Mouse (Mus musculus) MEL (cell line): ENCODE results near the gene Prim2. TPM values are rescaled to one million over a fixed set of nuclear protein-coding genes. Genes with fewer than 3 reads are reported as not detected.
A peak's percentile ranks its signal among the peaks of the same experiment; 100 is the strongest.

Source experiments
- DNase-seq: peaks from one replicate; pipeline ENCODE4 v3.0.0; 2011; ENCODE audit warnings: low read depth, low spot score
- H3K27ac ChIP-seq: 2 replicates; pipeline ENCODE4 v1.5.1; 2012; ENCODE audit warnings: low read depth, mild to moderate bottlenecking, control low read depth, low read length, moderate library complexity; ENCODE audit not compliant: control insufficient read depth
- H3K27me3 ChIP-seq, 2 experiments: fragments of 150-350 bp in 1 of 2; sonication (generic) in 1 of 2; 2 replicates each; pipeline ENCODE4 v1.6.1; 2012; ENCODE audit warnings: low read length in 2 of 2, mild to moderate bottlenecking in 2 of 2, improper control_type of control experiment in 1 of 2, moderate library complexity in 1 of 2; ENCODE audit not compliant: insufficient read depth in 2 of 2, control insufficient read depth in 1 of 2
- H3K36me3 ChIP-seq, 2 experiments: 2 replicates each; pipeline ENCODE4 v1.6.1; 2012 to 2014; ENCODE audit warnings: low read length in 2 of 2, improper control_type of control experiment in 1 of 2, inconsistent platforms in 1 of 2, mild to moderate bottlenecking in 1 of 2; ENCODE audit not compliant: insufficient read depth in 2 of 2, control insufficient read depth in 1 of 2
- H3K4me1 ChIP-seq, 2 experiments: fragments of 150-350 bp in 1 of 2; sonication (generic) in 1 of 2; 2 replicates each; pipeline ENCODE4 v1.6.1; 2012; ENCODE audit warnings: low read length in 2 of 2, improper control_type of control experiment in 1 of 2, mild to moderate bottlenecking in 1 of 2; ENCODE audit not compliant: insufficient read depth in 2 of 2, control insufficient read depth in 1 of 2
- H3K4me3 ChIP-seq, 2 experiments: fragments of 150-350 bp in 1 of 2; sonication (generic) in 1 of 2; 2 replicates each; pipeline ENCODE4 v1.5.1; 2012; ENCODE audit warnings: low read depth in 2 of 2, low read length in 2 of 2, mild to moderate bottlenecking in 2 of 2, moderate library complexity in 2 of 2, control low read depth in 1 of 2, improper control_type of control experiment in 1 of 2; ENCODE audit not compliant: control insufficient read depth in 1 of 2, insufficient read depth in 1 of 2
- H3K79me2 ChIP-seq: 2 replicates; pipeline ENCODE4 v1.6.1; 2012; ENCODE audit warnings: mild to moderate bottlenecking, low read length, moderate library complexity; ENCODE audit not compliant: control insufficient read depth, poor library complexity, insufficient read depth
- H3K9ac ChIP-seq: 2 replicates; pipeline ENCODE4 v1.6.1; 2012; ENCODE audit warnings: low read depth, mild to moderate bottlenecking, control low read depth, low read length, moderate library complexity; ENCODE audit not compliant: control insufficient read depth, poor library complexity, severe bottlenecking
- H3K9me3 ChIP-seq: fragments of 150-350 bp; sonication (generic); replicated peaks from 2 replicates; pipeline ENCODE4 v1.6.1; 2012; ENCODE audit warnings: mild to moderate bottlenecking, low read length, improper control_type of control experiment, moderate library complexity; ENCODE audit not compliant: insufficient read depth
- E2F4 ChIP-seq: IDR thresholded peaks from 2 replicates; pipeline ENCODE4 v1.6.1; 2011; ENCODE audit warnings: low read depth, low read length, improper control_type of control experiment, borderline replicate concordance
- EP300 ChIP-seq, 2 experiments: IDR thresholded peaks; 2 replicates each; pipeline ENCODE4 v1.6.1; 2011; ENCODE audit warnings: improper control_type of control experiment in 2 of 2, low read length in 2 of 2, low read depth in 1 of 2, mild to moderate bottlenecking in 1 of 2
- ETS1 ChIP-seq: IDR thresholded peaks from 2 replicates; pipeline ENCODE4 v1.6.1; 2012; ENCODE audit warnings: low read depth, mild to moderate bottlenecking, inconsistent platforms, low read length, improper control_type of control experiment, moderate library complexity
- GABPA ChIP-seq: IDR thresholded peaks from 2 replicates; pipeline ENCODE4 v1.6.1; 2012; ENCODE audit warnings: low read depth, mild to moderate bottlenecking, inconsistent platforms, low read length, improper control_type of control experiment, moderate library complexity
- GATA1 ChIP-seq: IDR thresholded peaks from 2 replicates; pipeline ENCODE4 v1.6.1; 2011; ENCODE audit warnings: low read depth, low read length, improper control_type of control experiment
- HCFC1 ChIP-seq: IDR thresholded peaks from 2 replicates; pipeline ENCODE4 v1.6.1; 2012; ENCODE audit warnings: low read depth, mild to moderate bottlenecking, inconsistent platforms, low read length, improper control_type of control experiment, moderate library complexity
- JUND ChIP-seq: IDR thresholded peaks from 2 replicates; pipeline ENCODE4 v1.6.1; 2011; ENCODE audit warnings: low read depth, mild to moderate bottlenecking, improper control_type of control experiment, low read length
- KAT2A ChIP-seq: conservative IDR thresholded peaks from 2 replicates; pipeline ENCODE4 v1.6.1; 2012; ENCODE audit warnings: low read depth, low read length, improper control_type of control experiment, inconsistent platforms
- MAX ChIP-seq: IDR thresholded peaks from 2 replicates; pipeline ENCODE4 v1.6.1; 2011; ENCODE audit warnings: low read length, improper control_type of control experiment
- MAZ ChIP-seq: IDR thresholded peaks from 2 replicates; pipeline ENCODE4 v1.6.1; 2012; ENCODE audit warnings: low read depth, mild to moderate bottlenecking, inconsistent platforms, low read length, improper control_type of control experiment
- MEF2A ChIP-seq: IDR thresholded peaks from 2 replicates; pipeline ENCODE4 v1.6.1; 2014; ENCODE audit warnings: low read depth, mild to moderate bottlenecking, inconsistent platforms, low read length, improper control_type of control experiment; ENCODE audit not compliant: poor library complexity, insufficient replicate concordance, severe bottlenecking; ENCODE audit errors: extremely low read depth
- MYC ChIP-seq: IDR thresholded peaks from 2 replicates; pipeline ENCODE4 v1.6.1; 2011; ENCODE audit warnings: low read depth, mild to moderate bottlenecking, low read length, improper control_type of control experiment, moderate library complexity
- POLR2A ChIP-seq, 2 experiments: IDR thresholded peaks; 2 replicates each; pipeline ENCODE4 v1.6.1; 2011 to 2012; ENCODE audit warnings: low read length in 2 of 2, mild to moderate bottlenecking in 2 of 2, control low read depth in 1 of 2, improper control_type of control experiment in 1 of 2, low read depth in 1 of 2, moderate library complexity in 1 of 2; ENCODE audit not compliant: control insufficient read depth in 1 of 2, insufficient read depth in 1 of 2, poor library complexity in 1 of 2
- POLR2AphosphoS2 ChIP-seq: IDR thresholded peaks from 2 replicates; pipeline ENCODE4 v1.6.1; 2011; ENCODE audit warnings: low read length, improper control_type of control experiment
- RCOR1 ChIP-seq: IDR thresholded peaks from 2 replicates; pipeline ENCODE4 v1.6.1; 2012; ENCODE audit warnings: low read depth, mild to moderate bottlenecking, inconsistent platforms, low read length, improper control_type of control experiment
- SMC3 ChIP-seq: IDR thresholded peaks from 2 replicates; pipeline ENCODE4 v1.6.1; 2011; ENCODE audit warnings: low read depth, low read length, improper control_type of control experiment
- TBP ChIP-seq: IDR thresholded peaks from 2 replicates; pipeline ENCODE4 v1.8.0; 2011; ENCODE audit warnings: low read depth, low read length, improper control_type of control experiment
- UBTF ChIP-seq: IDR thresholded peaks from 2 replicates; pipeline ENCODE4 v1.6.1; 2012; ENCODE audit warnings: low read depth, mild to moderate bottlenecking, inconsistent platforms, low read length, improper control_type of control experiment, moderate library complexity, borderline replicate concordance; ENCODE audit not compliant: insufficient read depth
- USF1 ChIP-seq: IDR thresholded peaks from 2 replicates; pipeline ENCODE4 v1.6.1; 2014; ENCODE audit warnings: low read depth, mild to moderate bottlenecking, inconsistent platforms, low read length, improper control_type of control experiment, moderate library complexity
- USF2 ChIP-seq, 2 experiments: IDR thresholded peaks; 2 replicates each; pipeline ENCODE4 v1.6.1; 2011 to 2012; ENCODE audit warnings: improper control_type of control experiment in 2 of 2, low read length in 2 of 2, borderline replicate concordance in 1 of 2, inconsistent platforms in 1 of 2, low read depth in 1 of 2, mild to moderate bottlenecking in 1 of 2; ENCODE audit not compliant: insufficient read depth in 1 of 2
- ZMIZ1 ChIP-seq: IDR thresholded peaks from 2 replicates; pipeline ENCODE4 v1.6.1; 2012; ENCODE audit warnings: low read depth, mild to moderate bottlenecking, inconsistent platforms, low read length, improper control_type of control experiment, moderate library complexity
- ZNF384 ChIP-seq: IDR thresholded peaks from 2 replicates; pipeline ENCODE4 v1.6.1; 2012; ENCODE audit warnings: low read depth, mild to moderate bottlenecking, inconsistent platforms, low read length, improper control_type of control experiment
- polyA plus RNA-seq, 2 experiments: library from polyadenylated mRNA; stranded (reverse) in 1 of 2; unstranded in 1 of 2; fragments of >175 nt in 1 of 2; fragments of >200 nt in 1 of 2; gene quantifications; 2 replicates each; pipeline versions ENCODE4 v1.2.1 to v1.2.4; 2012; ENCODE audit warnings: low replicate concordance in 2 of 2, low read depth in 1 of 2; ENCODE audit not compliant: insufficient read length in 2 of 2, insufficient read depth in 1 of 2, missing spikeins in 1 of 2
- total RNA-seq: library from RNA; depleted of rRNA; stranded (reverse); fragments of 300-350 nt; gene quantifications from 2 replicates; pipeline ENCODE4 v1.2.3, GENCODE M21; 2012

Gene Prim2
- total and polyA plus RNA-seq, 3 experiments: 36.1 to 48.9 TPM; not detected in 1

DNA sequence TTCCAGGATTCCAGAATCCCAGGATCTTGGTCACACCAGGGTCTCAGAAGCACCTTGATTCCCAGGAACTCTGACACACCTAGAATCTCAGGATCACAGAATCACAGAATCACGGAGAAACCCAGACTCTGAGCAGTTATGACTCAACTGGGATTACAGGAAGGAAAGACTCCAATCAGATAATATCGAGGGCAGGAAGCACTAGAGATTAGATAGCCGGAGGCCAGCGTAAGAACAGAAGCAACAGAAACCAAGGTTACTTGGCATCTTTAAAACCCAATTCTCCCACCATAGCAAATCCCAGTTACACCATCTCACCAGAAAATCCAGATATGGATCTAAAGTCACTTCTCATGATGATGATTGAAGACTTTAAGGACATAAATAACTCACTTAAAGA lies 113.0 kb downstream of the Prim2 start:
- H3K9me3 ChIP-seq: no peaks in the 10 kb centered on the region

GRCm38 (mm10) chr1:33555626-33556025 lies 114.0 kb downstream of the Prim2 start:
- TF ChIP-seq MEF2A (no peak), KAT2A (no peak)
- H3K27me3 ChIP-seq: no peaks in the 10 kb centered on the region
- no peaks in the 10 kb centered on the region for H3K9me3 ChIP-seq
- no peak overlapping the region for H3K27ac ChIP-seq
- no peak for DNase-seq
- no peaks in the 10 kb centered on the region; the same call in 1 of the 2 replicates for H3K79me2 ChIP-seq
- H3K4me3 ChIP-seq: no peak overlapping the region
- no peak overlapping the region for H3K9ac ChIP-seq
- peaks cover 4 to 6% of the 10 kb centered on the region in 2 experiments; a peak in 3 of 4 replicates for H3K4me1 ChIP-seq
- peaks cover 0 to 7% of the 10 kb centered on the region in 2 experiments; a peak in 2 of 4 replicates for H3K36me3 ChIP-seq

More for the DNA sequence above, 113.0 kb downstream of the Prim2 start:
- no peaks in the 10 kb centered on the region; the same call in 1 of the 2 replicates for H3K79me2 ChIP-seq
- no peak for TF ChIP-seq JUND
- no peak for TF ChIP-seq GABPA
- TF ChIP-seq RCOR1: peak; percentile 53; the same call in 1 of the 2 replicates
- no peak for TF ChIP-seq POLR2A (IDR thresholded peaks at IDR 0.05; ENCODE audit: control insufficient read depth in 1 of 2, insufficient read depth in 1 of 2, low read depth in 1 of 2, low read length in 2 of 2, poor library complexity in 1 of 2)
- TF ChIP-seq GATA1: peak; percentile 72
- no peak for TF ChIP-seq SMC3
- TF ChIP-seq ZNF384: no peak
- no peak for TF ChIP-seq USF1
- TF ChIP-seq POLR2AphosphoS2: no peak
- no peak for TF ChIP-seq E2F4
- TF ChIP-seq MYC: no peak
- peak in 1 of 2 experiments; percentile 21; a peak in 1 of 4 replicates for TF ChIP-seq EP300 (IDR thresholded peaks at IDR 0.05; ENCODE audit: low read depth in 1 of 2, low read length in 2 of 2)
- TF ChIP-seq, all 39 proteins: peak for 3
- no peak for DNase-seq
- H3K4me3 ChIP-seq: no peak overlapping the region
- no peak overlapping the region for H3K9ac ChIP-seq
- H3K27me3 ChIP-seq: no peaks in the 10 kb centered on the region
- H3K4me1 ChIP-seq: peaks cover 4 to 6% of the 10 kb centered on the region in 2 experiments; a peak in 3 of 4 replicates
- H3K27ac ChIP-seq: no peak overlapping the region
- peaks cover 0 to 7% of the 10 kb centered on the region in 2 experiments; a peak in 2 of 4 replicates for H3K36me3 ChIP-seq

GRCm38 (mm10) chr1:33551350-33551749 lies 118.2 kb downstream of the Prim2 start:
- no peak for TF ChIP-seq MAZ
- no peak for TF ChIP-seq POLR2AphosphoS2
- TF ChIP-seq USF2 (IDR thresholded peaks at IDR 0.05; ENCODE audit: borderline replicate concordance in 1 of 2, insufficient read depth in 1 of 2, low read depth in 1 of 2, low read length in 2 of 2): no peak
- TF ChIP-seq HCFC1: no peak
- no peak for TF ChIP-seq UBTF
- no peak for TF ChIP-seq SMC3
- TF ChIP-seq KAT2A: no peak
- TF ChIP-seq E2F4: no peak
- no peak for TF ChIP-seq EP300 (IDR thresholded peaks at IDR 0.05; ENCODE audit: low read depth in 1 of 2, low read length in 2 of 2)
- no peak for TF ChIP-seq ETS1
- no peak for TF ChIP-seq ZMIZ1
- no peak for TF ChIP-seq TBP
- TF ChIP-seq MAX: no peak
- no peak for TF ChIP-seq JUND
- no peak for TF ChIP-seq ZNF384
- Histone ChIP-seq H3K4me3 (no peak overlapping the region), H3K9me3 (no peaks in the 10 kb centered on the region), H3K4me1 (peaks cover 0 to 2% of the 10 kb centered on the region in 2 experiments; a peak in 2 of 4 replicates), H3K27ac (no peak overlapping the region), H3K9ac (no peak overlapping the region), H3K36me3 (peaks cover 0 to 1% of the 10 kb centered on the region in 2 experiments; a peak in 1 of 4 replicates), H3K27me3 (no peaks in the 10 kb centered on the region), H3K79me2 (no peaks in the 10 kb centered on the region; the same call in 1 of the 2 replicates)
- DNase-seq: no peak
